Mouse (Mus musculus): ENCODE data around the gene Cda. TPM values are rescaled to one million over a fixed set of nuclear protein-coding genes. Genes with fewer than 3 reads are reported as not detected.

Gene Cda
- polyA plus RNA-seq (2014; fragmentation: Illumina TruSeq; extraction: RNeasy Lipid Tissue Mini Kit (QIAGEN cat#74804); ENCODE audit: low read depth, low replicate concordance) = 5.8 TPM

GRCm38 (mm10) chr4:138367641-138368497, at the start of gene Cda:
Gene Cda (minus strand): TSS chr4:138367992.

GRCm38 (mm10) chr4:138395971-138396645, 28.3 kb upstream of the Cda start, which contains the start of gene Fam43b:
Gene Fam43b (minus strand): TSS chr4:138396528.

GRCm38 (mm10) chr4:138326077-138326695, 41.6 kb downstream of the Cda start, which contains the start of gene Pink1:
Gene Pink1 (minus strand): TSS chr4:138326307.

GRCm38 (mm10) chr4:138304340-138305104, 63.3 kb downstream of the Cda start, which contains the start of gene Ddost:
Gene Ddost (plus strand): TSS chr4:138304730.

Other genes with a start within 250 kb of the Cda start
- gene Hp1bp3, start 151.7 kb downstream of the Cda start, polyA plus RNA-seq (2014; fragmentation: Illumina TruSeq; extraction: RNeasy Lipid Tissue Mini Kit (QIAGEN cat#74804); ENCODE audit: low read depth, low replicate concordance) = 90.6 TPM
- gene Sh2d5, start 117.6 kb downstream of the Cda start, polyA plus RNA-seq (2014; fragmentation: Illumina TruSeq; extraction: RNeasy Lipid Tissue Mini Kit (QIAGEN cat#74804); ENCODE audit: low read depth, low replicate concordance) = not detected
- gene Kif17, start 117.6 kb downstream of the Cda start, polyA plus RNA-seq (2014; fragmentation: Illumina TruSeq; extraction: RNeasy Lipid Tissue Mini Kit (QIAGEN cat#74804); ENCODE audit: low read depth, low replicate concordance) = not detected
- gene Ddost, start 63.3 kb downstream of the Cda start, polyA plus RNA-seq (2014; fragmentation: Illumina TruSeq; extraction: RNeasy Lipid Tissue Mini Kit (QIAGEN cat#74804); ENCODE audit: low read depth, low replicate concordance) = 12.4 TPM
- 115 TPM for gene Pink1, start 41.7 kb downstream of the Cda start, polyA plus RNA-seq (2014; fragmentation: Illumina TruSeq; extraction: RNeasy Lipid Tissue Mini Kit (QIAGEN cat#74804); ENCODE audit: low read depth, low replicate concordance)
- not detected for gene Fam43b, start 28.5 kb upstream of the Cda start, polyA plus RNA-seq (2014; fragmentation: Illumina TruSeq; extraction: RNeasy Lipid Tissue Mini Kit (QIAGEN cat#74804); ENCODE audit: low read depth, low replicate concordance)
- 4.5 TPM for gene Mul1, start 66.7 kb upstream of the Cda start, polyA plus RNA-seq (2014; fragmentation: Illumina TruSeq; extraction: RNeasy Lipid Tissue Mini Kit (QIAGEN cat#74804); ENCODE audit: low read depth, low replicate concordance)
- gene Camk2n1, start 86.3 kb upstream of the Cda start, polyA plus RNA-seq (2014; fragmentation: Illumina TruSeq; extraction: RNeasy Lipid Tissue Mini Kit (QIAGEN cat#74804); ENCODE audit: low read depth, low replicate concordance) = 80.7 TPM

Data from kidney, adult 10 weeks (tissue).